Mouse (Mus musculus): ENCODE data around the gene Ugt1a6a.
"Not testable (repeated sequence)": the region's sequence is repeated elsewhere in the genome, so short reads cannot be mapped to it uniquely, and the experiment has no call there.

The Ugt1a6a gene

GRCm38 (mm10) chr1:88212341-88213045 lies 77.9 kb downstream of the Ugt1a6a start:
- no peak for DNase-seq (ENCODE audit: low read depth, low spot score)

- no peak for DNase-seq (ENCODE audit: low read depth, low spot score)
Observed at GRCm38 (mm10) chr1:88213061-88213460, 78.5 kb downstream of the Ugt1a6a start.

- DNase-seq (ENCODE audit: low read depth, low spot score): no peak
Observed at GRCm38 (mm10) chr1:88213766-88214461, 79.3 kb downstream of the Ugt1a6a start.

GRCm38 (mm10) chr1:88214462-88214952 lies 79.9 kb downstream of the Ugt1a6a start:
- no peak for DNase-seq (ENCODE audit: low read depth, low spot score)

GRCm38 (mm10) chr1:88215466-88216380 lies 81.1 kb downstream of the Ugt1a6a start:
- DNase-seq (ENCODE audit: low read depth, low spot score): peak; percentile 1

GRCm38 (mm10) chr1:88216551-88216950 lies 81.9 kb downstream of the Ugt1a6a start:
- DNase-seq (ENCODE audit: low read depth, low spot score): peak; percentile 32

- DNase-seq (ENCODE audit: low read depth, low spot score): peak; percentile 0
Observed at GRCm38 (mm10) chr1:88217144-88217543, 82.5 kb downstream of the Ugt1a6a start.

- DNase-seq (ENCODE audit: low read depth, low spot score): no peak
Observed at GRCm38 (mm10) chr1:88217576-88217975, 83.0 kb downstream of the Ugt1a6a start.

GRCm38 (mm10) chr1:88218051-88218450 lies 83.4 kb downstream of the Ugt1a6a start:
- peak; percentile 0 for DNase-seq (ENCODE audit: low read depth, low spot score)

GRCm38 (mm10) chr1:88218591-88218990 lies 84.0 kb downstream of the Ugt1a6a start:
- peak; percentile 3 for DNase-seq (ENCODE audit: low read depth, low spot score)

- DNase-seq (ENCODE audit: low read depth, low spot score): no peak
Observed at GRCm38 (mm10) chr1:88219054-88219453, 84.4 kb downstream of the Ugt1a6a start.

GRCm38 (mm10) chr1:88220336-88220735 lies 85.7 kb downstream of the Ugt1a6a start:
- DNase-seq (ENCODE audit: low read depth, low spot score): no peak

- DNase-seq (ENCODE audit: low read depth, low spot score): no peak
Observed at GRCm38 (mm10) chr1:88222216-88222615, 87.6 kb downstream of the Ugt1a6a start.

GRCm38 (mm10) chr1:88223011-88223515 lies 88.5 kb downstream of the Ugt1a6a start:
- not testable (repeated sequence) for DNase-seq (ENCODE audit: low read depth, low spot score)

- peak; percentile 24 for DNase-seq (ENCODE audit: low read depth, low spot score)
Observed at GRCm38 (mm10) chr1:88223591-88223990, 89.0 kb downstream of the Ugt1a6a start.

GRCm38 (mm10) chr1:88224029-88224776 lies 89.6 kb downstream of the Ugt1a6a start:
- peak; percentile 16 for DNase-seq (ENCODE audit: low read depth, low spot score)

GRCm38 (mm10) chr1:88225301-88225700 lies 90.7 kb downstream of the Ugt1a6a start:
- not testable (repeated sequence) for DNase-seq (ENCODE audit: low read depth, low spot score)

GRCm38 (mm10) chr1:88225741-88226140 lies 91.1 kb downstream of the Ugt1a6a start:
- DNase-seq (ENCODE audit: low read depth, low spot score): no peak

- DNase-seq (ENCODE audit: low read depth, low spot score): peak; percentile 40
Observed at GRCm38 (mm10) chr1:88226670-88227379, 92.2 kb downstream of the Ugt1a6a start, which contains the start of gene Mroh2a. Gene Mroh2a (plus strand): TSS chr1:88226986.

- no peak for DNase-seq (ENCODE audit: low read depth, low spot score)
Observed at GRCm38 (mm10) chr1:88227482-88227881, 92.9 kb downstream of the Ugt1a6a start.
